Mouse (Mus musculus) C2C12 (cell line): ENCODE results near the gene Il17rc.

ENCODE experiments used
- CEBPB ChIP-seq: IDR thresholded peaks from one replicate; pipeline ENCODE4 v1.6.1; 2011; ENCODE audit warnings: low read depth, mild to moderate bottlenecking, control low read depth, moderate library complexity
- CTCF ChIP-seq: IDR thresholded peaks from one replicate; pipeline ENCODE4 v1.5.1; 2011; ENCODE audit not compliant: control insufficient read depth, insufficient read depth, insufficient read length
- MAX ChIP-seq: IDR thresholded peaks from one replicate; pipeline ENCODE4 v1.6.1; 2011; ENCODE audit warnings: mild to moderate bottlenecking, control low read depth
- MYOG ChIP-seq: IDR thresholded peaks from one replicate; pipeline ENCODE4 v1.6.1; 2011; ENCODE audit not compliant: control insufficient read depth, insufficient read length; ENCODE audit errors: extremely low read depth

DNA sequence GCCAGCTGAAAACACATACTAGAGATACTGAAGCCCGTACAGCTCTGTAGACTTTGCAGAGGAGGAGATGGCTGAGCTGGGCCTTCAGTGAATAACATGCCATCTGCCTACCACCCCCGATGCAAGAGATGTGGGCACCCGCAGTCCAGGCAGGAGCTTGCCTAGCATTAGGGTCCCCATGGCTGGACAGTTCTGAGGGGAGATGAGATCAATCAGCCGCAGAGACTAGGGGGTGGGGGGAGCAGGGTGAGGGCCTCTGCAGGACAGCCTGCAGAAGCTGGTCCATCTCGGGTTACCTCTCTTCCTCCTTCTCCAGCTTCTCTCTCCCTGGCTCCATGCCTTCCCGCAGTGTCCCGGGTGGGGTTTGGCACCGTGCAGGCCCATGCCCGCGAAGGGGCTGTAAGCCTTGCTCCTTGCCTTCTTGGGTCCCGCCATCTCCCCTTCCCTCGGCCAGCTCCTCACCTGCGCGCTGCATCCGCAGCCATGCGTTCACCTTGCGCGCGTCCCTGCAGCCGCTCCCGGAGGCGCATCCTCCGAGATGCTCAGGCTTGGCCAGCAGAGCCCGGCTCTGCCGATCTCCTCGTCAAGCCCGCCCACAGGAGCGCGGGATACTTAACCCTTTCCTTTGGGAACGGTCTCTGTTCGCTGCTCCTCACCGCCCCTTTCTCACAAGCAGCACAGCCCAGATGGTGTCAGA lies 30.3 kb downstream of the Il17rc start, which contains the start of gene Prrt3:
- TF ChIP-seq CTCF (no peak), MYOG (no peak), MAX (no peak), CEBPB (no peak)
